In genomic region chr13:84064291-84064940, GRCm38 (mm10) we compare ENCODE assay signal across 11 mouse cellular contexts.
DNase-seq lines count a peak whose midpoint lies in the region; ATAC-seq and TF ChIP-seq lines count a peak whose summit lies in the region.
"Had no signal": no experiment of that assay in that cellular context is flagged by ENCODE, and none has a peak within 500 bp of the region (broad histone marks: within the 10 kb centered on the region; RNA-seq: fewer than 3 reads in every experiment).

No protein-coding gene starts in this region.

- WGBS in hindbrain, embryonic 12.5 days: 44% methylated on average over 5 of the region's 5 CpGs
- WGBS in midbrain, embryonic 14.5 days: 25% methylated on average over 5 of the region's 5 CpGs

- ATAC-seq in hindbrain, embryonic 12.5 days (ENCODE audit: low FRiP score): no peak
- no peak for ATAC-seq in midbrain, embryonic 14.5 days (ENCODE audit: low FRiP score, low TSS enrichment)

- no peak overlapping the region; the same call in 1 of the 2 replicates for H3K9ac ChIP-seq in hindbrain, embryonic 12.5 days
- H3K9ac ChIP-seq in midbrain, embryonic 14.5 days (replicated peaks; ENCODE audit: low read length): peak overlapping the region; percentile 39
- H3K9ac ChIP-seq: heart, embryonic 13.5 days; limb, embryonic 15.5 days had no signal

- DNase-seq in cerebellum, adult 8-10 months: peak; percentile 34
- no peak for DNase-seq in cerebellum, adult 11-12 months
- peak; percentile 86 for DNase-seq in brain, embryonic 14.5 days (ENCODE audit: low read depth)
- peak; percentile 67 for DNase-seq in midbrain, embryonic 14.5 days
- DNase-seq in thymus, postnatal 25 days: no peak
- no peak for DNase-seq in gastrocnemius, postnatal 25 days
- DNase-seq in urinary bladder, postnatal 25 days (ENCODE audit: low spot score): no peak
- DNase-seq: thymus, postnatal 14 days had no signal

- no peaks in the 10 kb centered on the region for H3K27me3 ChIP-seq in hindbrain, embryonic 12.5 days
- no peaks in the 10 kb centered on the region for H3K27me3 ChIP-seq in midbrain, embryonic 14.5 days (ENCODE audit: control insufficient read depth, insufficient read depth, low read length)
- H3K27me3 ChIP-seq: limb, embryonic 15.5 days had no signal

- no peaks in the 10 kb centered on the region for H3K36me3 ChIP-seq in hindbrain, embryonic 12.5 days
- H3K36me3 ChIP-seq in midbrain, embryonic 14.5 days (ENCODE audit: control insufficient read depth, insufficient read depth, low read length): no peaks in the 10 kb centered on the region
- H3K36me3 ChIP-seq: heart, embryonic 13.5 days; limb, embryonic 15.5 days had no signal

- peak overlapping the region; percentile 82 for H3K27ac ChIP-seq in hindbrain, embryonic 12.5 days
- peak overlapping the region; percentile 92 for H3K27ac ChIP-seq in midbrain, embryonic 14.5 days (replicated peaks; ENCODE audit: low read depth, low read length)
- H3K27ac ChIP-seq: heart, embryonic 13.5 days; limb, embryonic 15.5 days had no signal

- H3K9me3 ChIP-seq in hindbrain, embryonic 12.5 days (replicated peaks): no peaks in the 10 kb centered on the region
- no peaks in the 10 kb centered on the region for H3K9me3 ChIP-seq in midbrain, embryonic 14.5 days (ENCODE audit: control insufficient read depth, low read length)
- H3K9me3 ChIP-seq: heart, embryonic 13.5 days; limb, embryonic 15.5 days had no signal

- peaks cover 46% of the 10 kb centered on the region for H3K4me1 ChIP-seq in hindbrain, embryonic 12.5 days
- peaks cover 57% of the 10 kb centered on the region for H3K4me1 ChIP-seq in midbrain, embryonic 14.5 days (ENCODE audit: control insufficient read depth, insufficient read depth, low read length)
- H3K4me1 ChIP-seq: heart, embryonic 13.5 days; limb, embryonic 15.5 days had no signal

- peak overlapping the region; percentile 14; the same call in 1 of the 2 replicates for H3K4me3 ChIP-seq in hindbrain, embryonic 12.5 days
- peak overlapping the region; percentile 20 for H3K4me3 ChIP-seq in midbrain, embryonic 14.5 days (replicated peaks; ENCODE audit: low read depth, low read length)
- H3K4me3 ChIP-seq: heart, embryonic 13.5 days; limb, embryonic 15.5 days had no signal

- no peak for TF ChIP-seq POLR2A in brain, embryonic 14.5 days (IDR thresholded peaks at IDR 0.05; ENCODE audit: borderline replicate concordance, extremely low read depth, insufficient read depth, insufficient read length, poor library complexity, severe bottlenecking)

- TF ChIP-seq CTCF in brain, embryonic 14.5 days (IDR thresholded peaks at IDR 0.05; ENCODE audit: borderline replicate concordance, extremely low read depth, insufficient read depth, insufficient read length): no peak

- peak overlapping the region; percentile 24 for H3K4me2 ChIP-seq in hindbrain, embryonic 12.5 days (replicated peaks)
- peak overlapping the region; percentile 48 for H3K4me2 ChIP-seq in midbrain, embryonic 14.5 days (ENCODE audit: low read length)
- H3K4me2 ChIP-seq: heart, embryonic 13.5 days; limb, embryonic 15.5 days had no signal

Comparison
In these comparisons a context has a peak if more than half of its experiments do, and no peak if none do; other contexts are left out.
1. DNase-seq: peak in cerebellum, adult 8-10 months (single experiment), brain, embryonic 14.5 days (single experiment) and midbrain, embryonic 14.5 days (single experiment); none in cerebellum, adult 11-12 months (single experiment), thymus, postnatal 25 days (single experiment), gastrocnemius, postnatal 25 days (single experiment) and urinary bladder, postnatal 25 days (single experiment).